In genomic region chr8:3587391-3588257, GRCm38 (mm10) we compare ENCODE assay signal across 7 mouse cellular contexts. TPM values are rescaled to one million over a fixed set of nuclear protein-coding genes. Genes with fewer than 3 reads are reported as not detected.
DNase-seq lines count a peak whose midpoint lies in the region; ATAC-seq and TF ChIP-seq lines count a peak whose summit lies in the region.

No protein-coding gene starts in this region.

- in situ Hi-C loops in Patski (cut with MboI; ENCODE audit: low pct_unique_long_range_greater_than_20kb), result no loop called here

- peak; percentile 73 for ATAC-seq in Patski
- ATAC-seq in erythroid progenitor cell, adult 5-6 weeks (replicated peaks; ENCODE audit: low FRiP score, poor library complexity, severe bottlenecking), result peak; percentile 35; the same call in 1 of the 2 replicates
- ATAC-seq in hindbrain, postnatal 0 days, result peak; percentile 84
- peak; percentile 62 for ATAC-seq in megakaryocyte, adult 5-6 weeks (ENCODE audit: poor library complexity, severe bottlenecking)

- POLR2A ChIA-PET in Patski (lab: Charles Lee), result interaction anchor here (1.3 kb wide), 1 partner anchor 12 kb away, joined by 3 read pairs; no protein-coding TSS in a partner anchor

- TF ChIP-seq CTCF in Patski (IDR thresholded peaks at IDR 0.05), result no peak
- TF ChIP-seq CTCF in hindbrain, postnatal 0 days (IDR thresholded peaks at IDR 0.05; ENCODE audit: low read depth), result no peak; the same call in 1 of the 2 replicates

- no peaks in the 10 kb centered on the region for H3K36me3 ChIP-seq in hindbrain, postnatal 0 days (ENCODE audit: insufficient read depth, low read length)

- H3K9me3 ChIP-seq in hindbrain, postnatal 0 days (ENCODE audit: low read length), result no peaks in the 10 kb centered on the region

- CTCF ChIA-PET in Patski (lab: Charles Lee), result interaction anchor here (1.4 kb wide), 1 partner anchor 85 kb away, joined by 3 read pairs; the partner anchor contains the start of gene Fcor

- H3K9ac ChIP-seq in hindbrain, postnatal 0 days (replicated peaks; ENCODE audit: low read length), result peak overlapping the region; percentile 93

- peak overlapping the region; percentile 73 for H3K4me2 ChIP-seq in hindbrain, postnatal 0 days (ENCODE audit: low read depth, low read length)

- no peak for DNase-seq in Patski (ENCODE audit: low read depth, low spot score)
- DNase-seq in hindbrain, postnatal 0 days (ENCODE audit: low spot score), result peak; percentile 89
- peak; percentile 55 to 76 for DNase-seq in left cerebral cortex, postnatal 10 days (ENCODE audit: extremely low spot score in 1 of 2, low spot score in 2 of 2)
- peak; percentile 71 for DNase-seq in right cerebral cortex, postnatal 4 days

- H3K27me3 ChIP-seq in Patski, result no peaks in the 10 kb centered on the region
- no peaks in the 10 kb centered on the region for H3K27me3 ChIP-seq in hindbrain, postnatal 0 days (ENCODE audit: insufficient read depth, low read length)

- intact Hi-C loops in left cerebral cortex, postnatal 10 days (cut with DNase I), result no loop called here

- H3K4me1 ChIP-seq in brown adipose tissue, adult 24 weeks (ENCODE audit: control insufficient read depth, insufficient read depth, insufficient read length, low read length), result no peaks in the 10 kb centered on the region
- no peaks in the 10 kb centered on the region for H3K4me1 ChIP-seq in hindbrain, postnatal 0 days (ENCODE audit: insufficient read depth, low read length)

- H3K27ac ChIP-seq in brown adipose tissue, adult 24 weeks (replicated peaks; ENCODE audit: low read depth, low read length), result peak overlapping the region; percentile 47; the same call in 1 of the 2 replicates
- peak overlapping the region; percentile 87 for H3K27ac ChIP-seq in hindbrain, postnatal 0 days

- 1% methylated on average over 67 of the region's 77 CpGs for WGBS in hindbrain, postnatal 0 days

- H3K4me3 ChIP-seq in brown adipose tissue, adult 24 weeks (ENCODE audit: insufficient read depth, low read depth, low read length), result peak overlapping the region; percentile 83
- peak overlapping the region; percentile 76 for H3K4me3 ChIP-seq in hindbrain, postnatal 0 days (ENCODE audit: low read length)

RNA-seq across cellular contexts. Expression of gene Camsap3, which starts 0.5 kb away (rescaled TPM):
- 18.5 TPM for polyA plus RNA-seq in Patski (2021)
- 11.3 and 14.4 TPM in 2 replicates for polyA plus RNA-seq in brown adipose tissue, adult 24 weeks (2012; ENCODE audit: insufficient read depth, insufficient read length, missing spikeins)
- total RNA-seq in erythroid progenitor cell, adult 5-6 weeks (2015; ENCODE audit: low replicate concordance), result not detected in 2 replicates
- not detected in 2 replicates for total RNA-seq in erythroid progenitor cell, adult 5-6 weeks (2017; ENCODE audit: low replicate concordance)
- total RNA-seq in hindbrain, postnatal 0 days (2014; rRNA removed), result 108 and 128 TPM in 2 replicates
- polyA plus RNA-seq in hindbrain, postnatal 0 days (2015; fragmentation: Nextera tagmentation; extraction: Ambion mirVana), result 34.9 and 39.1 TPM in 2 replicates
- 10 to 100 TPM; 67.3 to 71.8 TPM for total RNA-seq in left cerebral cortex, postnatal 10 days (2021)
- 0.05 and 0.45 TPM in 2 replicates for total RNA-seq in megakaryocyte, adult 5-6 weeks (2015)
- total RNA-seq in megakaryocyte, adult 5-6 weeks (2017), result 0.08 TPM in 1 of 2 replicates, not detected in the other

RNA-seq across cellular contexts. Expression of gene C330021F23Rik, which starts 19.8 kb away (rescaled TPM):
- 3.3 TPM for polyA plus RNA-seq in Patski (2021)
- 3.7 and 6.5 TPM in 2 replicates for polyA plus RNA-seq in brown adipose tissue, adult 24 weeks (2012; ENCODE audit: insufficient read depth, insufficient read length, missing spikeins)
- total RNA-seq in erythroid progenitor cell, adult 5-6 weeks (2015; ENCODE audit: low replicate concordance), result not detected in 2 replicates
- total RNA-seq in erythroid progenitor cell, adult 5-6 weeks (2017; ENCODE audit: low replicate concordance), result not detected in 2 replicates
- total RNA-seq in hindbrain, postnatal 0 days (2014; rRNA removed), result 0.37 TPM in 1 of 2 replicates, not detected in the other
- 0.26 and 0.29 TPM in 2 replicates for polyA plus RNA-seq in hindbrain, postnatal 0 days (2015; fragmentation: Nextera tagmentation; extraction: Ambion mirVana)
- not detected for total RNA-seq in left cerebral cortex, postnatal 10 days (2021)
- total RNA-seq in megakaryocyte, adult 5-6 weeks (2015), result not detected in 2 replicates
- not detected in 2 replicates for total RNA-seq in megakaryocyte, adult 5-6 weeks (2017)

RNA-seq across cellular contexts. Expression of gene Xab2, which starts 33.5 kb away (rescaled TPM):
- polyA plus RNA-seq in Patski (2021), result 48.4 TPM
- polyA plus RNA-seq in brown adipose tissue, adult 24 weeks (2012; ENCODE audit: insufficient read depth, insufficient read length, missing spikeins), result 11.9 and 12.2 TPM in 2 replicates
- 8.8 and 12.3 TPM in 2 replicates for total RNA-seq in erythroid progenitor cell, adult 5-6 weeks (2015; ENCODE audit: low replicate concordance)
- total RNA-seq in erythroid progenitor cell, adult 5-6 weeks (2017; ENCODE audit: low replicate concordance), result 30.6 and 36.8 TPM in 2 replicates
- total RNA-seq in hindbrain, postnatal 0 days (2014; rRNA removed), result 44.2 and 47.8 TPM in 2 replicates
- polyA plus RNA-seq in hindbrain, postnatal 0 days (2015; fragmentation: Nextera tagmentation; extraction: Ambion mirVana), result 32.6 and 35.7 TPM in 2 replicates
- 10 to 100 TPM; 32.4 to 36.3 TPM for total RNA-seq in left cerebral cortex, postnatal 10 days (2021)
- 13.2 and 17.4 TPM in 2 replicates for total RNA-seq in megakaryocyte, adult 5-6 weeks (2015)
- total RNA-seq in megakaryocyte, adult 5-6 weeks (2017), result 43.0 and 44.1 TPM in 2 replicates

RNA-seq across cellular contexts. Expression of gene Pet100, which starts 33.7 kb away (rescaled TPM):
- polyA plus RNA-seq in Patski (2021), result 85.7 TPM
- 387 and 399 TPM in 2 replicates for polyA plus RNA-seq in brown adipose tissue, adult 24 weeks (2012; ENCODE audit: insufficient read depth, insufficient read length, missing spikeins)
- total RNA-seq in erythroid progenitor cell, adult 5-6 weeks (2015; ENCODE audit: low replicate concordance), result 48.6 and 125 TPM in 2 replicates
- 65.1 and 137 TPM in 2 replicates for total RNA-seq in erythroid progenitor cell, adult 5-6 weeks (2017; ENCODE audit: low replicate concordance)
- 3.7 and 16.5 TPM in 2 replicates for total RNA-seq in hindbrain, postnatal 0 days (2014; rRNA removed)
- 91.3 and 99.6 TPM in 2 replicates for polyA plus RNA-seq in hindbrain, postnatal 0 days (2015; fragmentation: Nextera tagmentation; extraction: Ambion mirVana)
- total RNA-seq in left cerebral cortex, postnatal 10 days (2021), result 10 to 100 TPM; 78.6 to 80.1 TPM
- 145 and 169 TPM in 2 replicates for total RNA-seq in megakaryocyte, adult 5-6 weeks (2015)
- 244 and 284 TPM in 2 replicates for total RNA-seq in megakaryocyte, adult 5-6 weeks (2017)

RNA-seq across cellular contexts. Expression of gene Pcp2, which starts 37.7 kb away (rescaled TPM):
- not detected for polyA plus RNA-seq in Patski (2021)
- polyA plus RNA-seq in brown adipose tissue, adult 24 weeks (2012; ENCODE audit: insufficient read depth, insufficient read length, missing spikeins), result not detected in 2 replicates
- total RNA-seq in erythroid progenitor cell, adult 5-6 weeks (2015; ENCODE audit: low replicate concordance), result not detected in 2 replicates
- total RNA-seq in erythroid progenitor cell, adult 5-6 weeks (2017; ENCODE audit: low replicate concordance), result not detected in 2 replicates
- 95.0 and 145 TPM in 2 replicates for total RNA-seq in hindbrain, postnatal 0 days (2014; rRNA removed)
- 78.6 and 84.4 TPM in 2 replicates for polyA plus RNA-seq in hindbrain, postnatal 0 days (2015; fragmentation: Nextera tagmentation; extraction: Ambion mirVana)
- not detected for total RNA-seq in left cerebral cortex, postnatal 10 days (2021)
- not detected in 2 replicates for total RNA-seq in megakaryocyte, adult 5-6 weeks (2015)
- not detected in 2 replicates for total RNA-seq in megakaryocyte, adult 5-6 weeks (2017)

Comparison
In these comparisons a context has a peak if more than half of its experiments do, and no peak if none do; other contexts are left out.
1. RNA of gene Camsap3, which starts 0.5 kb away (total RNA-seq): 108 to 128 TPM in hindbrain, postnatal 0 days and 67.3 to 71.8 TPM in left cerebral cortex, postnatal 10 days; 0.05 to 0.45 TPM in megakaryocyte, adult 5-6 weeks and not detected in erythroid progenitor cell, adult 5-6 weeks; every median in the first group is over 10 times any median in the second.
2. Peak in every context shown above with its lines, with median percentiles within 50 percentile points of each other: ATAC-seq.